ENCODE assay signal across 28 mouse cellular contexts in the genomic region with DNA sequence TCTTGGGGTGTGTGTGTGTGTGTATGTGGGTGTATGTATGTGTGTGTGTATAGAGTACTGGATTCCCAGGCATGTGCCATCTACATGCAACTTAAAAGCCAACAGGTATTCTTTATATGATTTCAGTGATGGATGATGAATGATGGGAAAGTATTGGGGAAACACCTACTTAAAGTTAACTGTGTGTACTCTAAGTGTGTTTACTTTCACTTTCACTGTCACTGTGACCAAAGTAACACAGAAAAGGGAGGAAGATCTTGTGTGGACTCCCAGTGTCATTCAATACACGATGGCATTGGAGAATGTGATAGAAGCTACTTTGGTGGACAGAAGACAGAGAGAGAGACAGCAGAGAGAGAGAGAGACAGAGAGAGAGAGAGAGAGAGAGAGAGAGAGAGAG.
A peak's percentile ranks its signal among the peaks of the same experiment; 100 is the strongest.
DNase-seq lines count a peak whose midpoint lies in the region; ATAC-seq and TF ChIP-seq lines count a peak whose summit lies in the region.
"Had no signal": no experiment of that assay in that cellular context is flagged by ENCODE, and none has a peak within 500 bp of the region (broad histone marks: within the 10 kb centered on the region; RNA-seq: fewer than 3 reads in every experiment).

No protein-coding gene starts in this region.

- TF ChIP-seq POLR2A in myocyte (IDR thresholded peaks at IDR 0.05; ENCODE audit: insufficient read length, low read depth) = no peak

- peak overlapping the region; percentile 1 for H3K4me2 ChIP-seq in myocyte (ENCODE audit: low read depth)
- H3K4me2 ChIP-seq: embryonic facial prominence, embryonic 13.5 days; forebrain, embryonic 12.5 days; forebrain, embryonic 15.5 days; heart, embryonic 12.5 days; heart, embryonic 15.5 days; hindbrain, embryonic 14.5 days; intestine, embryonic 15.5 days had no signal

- intact Hi-C loops in heart, postnatal 14 days (cut with DNase I) = no loop called here

- H3K27me3 ChIP-seq in myocyte (ENCODE audit: control insufficient read depth, insufficient read depth, insufficient read length) = no peaks in the 10 kb centered on the region
- H3K27me3 ChIP-seq: embryonic facial prominence, embryonic 13.5 days; forebrain, embryonic 12.5 days; forebrain, embryonic 15.5 days; heart, embryonic 12.5 days; heart, embryonic 15.5 days; intestine, embryonic 15.5 days had no signal

- H3K79me2 ChIP-seq in myocyte (ENCODE audit: control insufficient read depth, insufficient read depth) = no peaks in the 10 kb centered on the region

- peak; percentile 1 for DNase-seq in 3134 (ENCODE audit: extremely low read depth, insufficient read length, low spot score)
- peak; percentile 55 for DNase-seq in CD4-positive, CD25-positive, alpha-beta regulatory T cell, adult 2 months (ENCODE audit: low read depth, low spot score)
- DNase-seq in heart, postnatal 14 days = no peak
- DNase-seq in adrenal gland, postnatal 25 days = no peak
- DNase-seq in kidney, adult 9 months = no peak
- DNase-seq in heart, adult 18-20 months = no peak
- DNase-seq: adrenal gland, postnatal 10 days; cerebellum, adult 11 months; cerebellum, adult 2 months; cerebellum, adult 9-11 months; cerebellum, postnatal 36 days; embryo, embryonic 11 days; gastrocnemius, postnatal 25 days; heart, postnatal 10 days; heart, postnatal 4 days; kidney, adult 11 months had no signal

- H3ac ChIP-seq in myocyte (ENCODE audit: control insufficient read depth, insufficient read length) = no peak overlapping the region

- peak; percentile 92 for ATAC-seq in activated CD4-positive, CD25-positive, alpha-beta regulatory T cell, adult 4 months
- ATAC-seq: forebrain, embryonic 15.5 days; hindbrain, postnatal 0 days; intestine, embryonic 15.5 days had no signal

- H3K4me3 ChIP-seq in myocyte = no peak overlapping the region
- H3K4me3 ChIP-seq: embryonic facial prominence, embryonic 10.5 days; embryonic facial prominence, embryonic 13.5 days; erythroblast, embryonic 14.5 days; forebrain, embryonic 12.5 days; forebrain, embryonic 15.5 days; heart, embryonic 12.5 days; heart, embryonic 15.5 days; intestine, embryonic 15.5 days had no signal

- no peaks in the 10 kb centered on the region for H3K36me3 ChIP-seq in myocyte (ENCODE audit: control insufficient read depth, insufficient read depth)
- H3K36me3 ChIP-seq: embryonic facial prominence, embryonic 10.5 days; embryonic facial prominence, embryonic 13.5 days; forebrain, embryonic 12.5 days; forebrain, embryonic 15.5 days; heart, embryonic 12.5 days; heart, embryonic 15.5 days; intestine, embryonic 15.5 days had no signal

TF ChIP-seq in myocyte, 11 proteins besides CTCF, POLR2A, EP300 and RAD21:
- no peak for TF ChIP-seq CEBPB (IDR thresholded peaks at IDR 0.05; ENCODE audit: insufficient read depth, poor library complexity, severe bottlenecking)
- TF ChIP-seq E2F4 (IDR thresholded peaks at IDR 0.05; ENCODE audit: insufficient read depth) = no peak
- no peak for TF ChIP-seq TCF12 (IDR thresholded peaks at IDR 0.05; ENCODE audit: insufficient read depth, poor library complexity, severe bottlenecking)
- TF ChIP-seq MYOG (IDR thresholded peaks at IDR 0.05; ENCODE audit: control insufficient read depth in 1 of 3, insufficient read depth in 1 of 3, insufficient read length in 2 of 3, low read depth in 2 of 3) = no peak
- no peak for TF ChIP-seq MAX (IDR thresholded peaks at IDR 0.05; ENCODE audit: low read depth)
- TF ChIP-seq REST (IDR thresholded peaks at IDR 0.05; ENCODE audit: insufficient read depth, insufficient read length) = no peak
- no peak for TF ChIP-seq USF1 (IDR thresholded peaks at IDR 0.05; ENCODE audit: low read depth)
- TF ChIP-seq SRF (IDR thresholded peaks at IDR 0.05; ENCODE audit: control insufficient read depth, insufficient read length, low read depth) = no peak
- no peak for TF ChIP-seq MYOD1 (IDR thresholded peaks at IDR 0.05; ENCODE audit: control insufficient read depth in 1 of 3, insufficient read length in 2 of 3, low read depth in 2 of 3)
- TF ChIP-seq POLR2AphosphoS2 (IDR thresholded peaks at IDR 0.05; ENCODE audit: insufficient read length, low read depth) = no peak
- no peak for TF ChIP-seq TCF3 (IDR thresholded peaks at IDR 0.05; ENCODE audit: insufficient read length, low read depth)
TF ChIP-seq in myocyte: peak in this region for 0.

Comparison
In these comparisons a context has a peak if more than half of its experiments do, and no peak if none do; other contexts are left out.
1. DNase-seq: peak in 3134 (single experiment) and CD4-positive, CD25-positive, alpha-beta regulatory T cell, adult 2 months (single experiment); none in heart, postnatal 14 days (0 of 2), adrenal gland, postnatal 25 days (single experiment), kidney, adult 9 months (single experiment) and heart, adult 18-20 months (0 of 2).